Mouse (Mus musculus) olfactory bulb, adult 2 months (tissue): ENCODE results near the gene Galnt2.

ENCODE experiments used
- CTCF ChIP-seq: fragments of 200-500 bp; IDR thresholded peaks from 2 replicates; pipeline ENCODE4 v1.5.1; 2012; ENCODE audit warnings: low read depth, mild to moderate bottlenecking, low read length, moderate library complexity; ENCODE audit not compliant: insufficient read depth
- POLR2A ChIP-seq: fragments of 200-500 bp; IDR thresholded peaks from 2 replicates; pipeline ENCODE4 v1.6.1; 2012; ENCODE audit warnings: mild to moderate bottlenecking, low read depth, low read length, moderate library complexity; ENCODE audit not compliant: insufficient read depth

DNA sequence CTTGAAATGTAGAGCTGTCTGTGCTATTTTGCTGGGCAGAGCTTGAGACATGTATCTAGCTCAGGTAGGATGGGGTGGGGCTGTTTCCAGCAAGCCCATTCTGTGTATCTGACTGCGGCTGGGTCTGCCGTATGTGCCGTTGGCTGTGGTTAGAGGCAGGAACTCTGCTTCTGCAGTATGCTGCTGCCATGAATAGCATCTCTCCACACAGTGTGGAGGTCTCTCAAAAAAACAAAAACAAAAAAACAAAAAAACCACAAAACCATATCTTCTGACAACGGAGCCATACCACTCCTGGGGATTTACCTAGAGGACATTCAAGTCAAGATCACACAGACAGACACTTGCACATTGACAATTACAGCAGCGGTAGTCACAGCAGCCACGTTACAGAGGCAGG is 86.6 kb downstream of the Galnt2 start:
- TF ChIP-seq POLR2A (no peak), CTCF (no peak)
